Comparison of ENCODE assay signal across 23 mouse cellular contexts in genomic region chr4:119167068-119167467, GRCm38 (mm10). TPM values are rescaled to one million over a fixed set of nuclear protein-coding genes. Genes with fewer than 3 reads are reported as not detected.
A peak's percentile ranks its signal among the peaks of the same experiment; 100 is the strongest.
DNase-seq lines count a peak whose midpoint lies in the region; ATAC-seq and TF ChIP-seq lines count a peak whose summit lies in the region.
"Had no signal": no experiment of that assay in that cellular context is flagged by ENCODE, and none has a peak within 500 bp of the region (broad histone marks: within the 10 kb centered on the region; RNA-seq: fewer than 3 reads in every experiment).

No protein-coding gene starts in this region.

- intact Hi-C loops in left cerebral cortex, postnatal 14 days (cut with DNase I) = loop anchor here (1.0 to 5.0 kb wide), 2 partner anchors 35 to 162 kb away; no protein-coding TSS in a partner anchor

- no peak for TF ChIP-seq POLR2A in CH12.LX (IDR thresholded peaks at IDR 0.05; ENCODE audit: low read depth, low read length)

- TF ChIP-seq RAD21 in CH12.LX (IDR thresholded peaks at IDR 0.05; ENCODE audit: low read depth, low read length) = peak; percentile 3

- H3K4me1 ChIP-seq in liver, embryonic 14.5 days (replicated peaks; ENCODE audit: control insufficient read depth in 2 of 2, insufficient read depth in 2 of 2, low read length in 1 of 2) = no peaks in the 10 kb centered on the region
- H3K4me1 ChIP-seq in CH12.LX (ENCODE audit: control insufficient read depth in 1 of 2, insufficient read depth in 2 of 2) = no peaks in the 10 kb centered on the region
- H3K4me1 ChIP-seq in intestine, embryonic 16.5 days (ENCODE audit: control insufficient read depth, insufficient read depth, low read length) = no peaks in the 10 kb centered on the region
- H3K4me1 ChIP-seq: hindbrain, embryonic 15.5 days had no signal

- no peak for TF ChIP-seq EP300 in liver, embryonic 14.5 days (IDR thresholded peaks at IDR 0.05; ENCODE audit: low read depth)
- no peak for TF ChIP-seq EP300 in CH12.LX (IDR thresholded peaks at IDR 0.05; ENCODE audit: low read length)

- no peaks in the 10 kb centered on the region for H3K27me3 ChIP-seq in liver, embryonic 14.5 days (ENCODE audit: control insufficient read depth, insufficient read depth, low read length)
- H3K27me3 ChIP-seq in CH12.LX (replicated peaks) = no peaks in the 10 kb centered on the region
- H3K27me3 ChIP-seq in intestine, embryonic 16.5 days (replicated peaks; ENCODE audit: control insufficient read depth, insufficient read depth, low read length) = no peaks in the 10 kb centered on the region
- H3K27me3 ChIP-seq: embryonic facial prominence, embryonic 15.5 days; forebrain, embryonic 15.5 days; heart, embryonic 15.5 days; hindbrain, embryonic 15.5 days; Patski had no signal

- no peaks in the 10 kb centered on the region for H3K79me2 ChIP-seq in CH12.LX (replicated peaks; ENCODE audit: control insufficient read depth, extremely low read depth, insufficient read depth, poor library complexity, severe bottlenecking)

- no peak overlapping the region for H3K4me2 ChIP-seq in liver, embryonic 14.5 days (ENCODE audit: low read depth)
- no peak overlapping the region for H3K4me2 ChIP-seq in CH12.LX (ENCODE audit: insufficient read depth, low read depth, poor library complexity, severe bottlenecking)
- no peak overlapping the region for H3K4me2 ChIP-seq in intestine, embryonic 16.5 days (ENCODE audit: low read depth, low read length)
- H3K4me2 ChIP-seq: embryonic facial prominence, embryonic 15.5 days; forebrain, embryonic 15.5 days; heart, embryonic 11.5 days; heart, embryonic 15.5 days; hindbrain, embryonic 15.5 days had no signal

- H3K36me3 ChIP-seq in liver, embryonic 14.5 days (replicated peaks; ENCODE audit: control insufficient read depth, insufficient read depth, low read depth) = peaks cover 4% of the 10 kb centered on the region; the same call in 1 of the 2 replicates
- H3K36me3 ChIP-seq in CH12.LX (replicated peaks in 1 of 2; ENCODE audit: control insufficient read depth in 1 of 2, insufficient read depth in 1 of 2, low read length in 1 of 2) = peaks cover 15 to 35% of the 10 kb centered on the region in 2 experiments
- H3K36me3 ChIP-seq in intestine, embryonic 16.5 days (ENCODE audit: control insufficient read depth, insufficient read depth, low read length) = peaks cover 3% of the 10 kb centered on the region

- DNase-seq in liver, embryonic 14.5 days (ENCODE audit: low read depth in 3 of 3, low spot score in 3 of 3) = no peak
- no peak for DNase-seq in liver
- DNase-seq in CH12.LX (ENCODE audit: extremely low read depth) = no peak
- peak; percentile 34 for DNase-seq in R1 (ENCODE audit: low read depth, low spot score)
- no peak for DNase-seq in left cerebral cortex, postnatal 14 days (ENCODE audit: low spot score in 2 of 2)
- DNase-seq in frontal cortex, postnatal 14 days (ENCODE audit: low spot score in 2 of 2) = no peak

- H3K9me3 ChIP-seq in liver, embryonic 14.5 days (ENCODE audit: control insufficient read depth, low read length) = no peaks in the 10 kb centered on the region
- no peaks in the 10 kb centered on the region for H3K9me3 ChIP-seq in CH12.LX (replicated peaks; ENCODE audit: low read length)
- no peaks in the 10 kb centered on the region for H3K9me3 ChIP-seq in intestine, embryonic 16.5 days (ENCODE audit: control insufficient read depth, low read length)
- H3K9me3 ChIP-seq: embryonic facial prominence, embryonic 15.5 days; forebrain, embryonic 10.5 days; forebrain, embryonic 15.5 days; heart, embryonic 15.5 days; hindbrain, embryonic 15.5 days had no signal

- no peak for ATAC-seq in liver, embryonic 14.5 days (ENCODE audit: insufficient read depth)
- ATAC-seq in intestine, embryonic 16.5 days = peak; percentile 63; the same call in 1 of the 2 replicates
- ATAC-seq in megakaryocyte progenitor cell, adult 5-6 weeks (replicated peaks; ENCODE audit: poor library complexity) = no peak
- ATAC-seq: Patski had no signal

- no peak overlapping the region for H3K4me3 ChIP-seq in liver, embryonic 14.5 days (ENCODE audit: insufficient read depth in 1 of 2, low read depth in 2 of 2, low read length in 2 of 2)
- no peak overlapping the region for H3K4me3 ChIP-seq in CH12.LX (replicated peaks in 1 of 3; ENCODE audit: low read depth in 2 of 3, low read length in 2 of 3, poor library complexity in 1 of 3)
- H3K4me3 ChIP-seq in intestine, embryonic 16.5 days (ENCODE audit: low read length) = no peak overlapping the region
- H3K4me3 ChIP-seq: embryonic facial prominence, embryonic 15.5 days; erythroblast, embryonic 14.5 days; forebrain, embryonic 10.5 days; forebrain, embryonic 15.5 days; heart, adult 2 months; heart, embryonic 15.5 days; hindbrain, embryonic 15.5 days had no signal

- dilution Hi-C loops in CH12.LX (cut with MboI; ENCODE audit: extremely low pct_ligation_motif_present, extremely low pct_unique_long_range_greater_than_20kb, low sequenced_read_pairs) = no loop called here

- in situ Hi-C loops in CH12.LX (cut with MboI; ENCODE audit: low pct_ligation_motif_present, low pct_unique_long_range_greater_than_20kb, low sequenced_read_pairs) = no loop called here

- no peak overlapping the region for H3K27ac ChIP-seq in liver, embryonic 14.5 days
- no peak overlapping the region for H3K27ac ChIP-seq in CH12.LX (ENCODE audit: insufficient read depth, low read depth)
- H3K27ac ChIP-seq in intestine, embryonic 16.5 days (ENCODE audit: low read length) = no peak overlapping the region
- H3K27ac ChIP-seq: embryonic facial prominence, embryonic 15.5 days; forebrain, embryonic 10.5 days; forebrain, embryonic 15.5 days; heart, adult 2 months; heart, embryonic 15.5 days; hindbrain, embryonic 15.5 days had no signal

- peak; percentile 20; the same call in 1 of the 2 replicates for TF ChIP-seq CTCF in liver, embryonic 14.5 days (IDR thresholded peaks at IDR 0.05; ENCODE audit: low read depth)
- peak in 1 of 2 experiments; percentile 46; a peak in 2 of 4 replicates for TF ChIP-seq CTCF in CH12.LX (conservative IDR thresholded peaks at IDR 0.05 in 1 of 2, IDR thresholded peaks at IDR 0.05 in 1 of 2; ENCODE audit: low read depth in 2 of 2, low read length in 2 of 2)

- H3K9ac ChIP-seq in liver, embryonic 14.5 days (replicated peaks) = no peak overlapping the region
- no peak overlapping the region for H3K9ac ChIP-seq in CH12.LX (ENCODE audit: insufficient read depth, low read depth)
- no peak overlapping the region for H3K9ac ChIP-seq in intestine, embryonic 16.5 days (ENCODE audit: low read depth, low read length)
- H3K9ac ChIP-seq: embryonic facial prominence, embryonic 15.5 days; forebrain, embryonic 15.5 days; heart, embryonic 15.5 days; hindbrain, embryonic 15.5 days had no signal

- WGBS in liver, embryonic 14.5 days (ENCODE audit: insufficient replicate concordance) = 68% methylated on average over 4 of the region's 4 CpGs
- 76% methylated on average over 4 of the region's 4 CpGs for WGBS in intestine, embryonic 16.5 days

RNA-seq across cellular contexts. Expression of gene Zfp691, which starts 6.9 kb away (rescaled TPM):
- polyA plus RNA-seq in liver, embryonic 14.5 days (2012; rRNA removed) = 2.6 and 3.3 TPM in 2 replicates
- polyA plus RNA-seq in liver, embryonic 14.5 days (2014; fragmentation: Nextera tagmentation; extraction: Ambion mirVana) = 1.5 and 2.3 TPM in 2 replicates
- total RNA-seq in CH12.LX (2012; rRNA removed) (4.6 and 4.7 TPM in 2 replicates), CH12.LX (2014; rRNA removed) (2.3 and 3.2 TPM in 2 replicates)
- polyA plus RNA-seq in CH12.LX (2012; ENCODE audit: insufficient read length, low read depth) = 3.8 and 4.0 TPM in 2 replicates
- 4.3 and 5.0 TPM in 2 replicates for polyA plus RNA-seq in intestine, embryonic 16.5 days (2015; fragmentation: Nextera tagmentation; extraction: Ambion mirVana)
- total RNA-seq in megakaryocyte progenitor cell, adult 5-6 weeks (2015) = 3.2 and 3.5 TPM in 2 replicates
- total RNA-seq in megakaryocyte progenitor cell, adult 5-6 weeks (2017) = 2.5 and 5.2 TPM in 2 replicates
- 1 to 10 TPM; 6.2 to 8.1 TPM for total RNA-seq in left cerebral cortex, postnatal 14 days (2021)

RNA-seq across cellular contexts. Expression of gene Ermap, which starts 22.7 kb away (rescaled TPM):
- 158 and 191 TPM in 2 replicates for polyA plus RNA-seq in liver, embryonic 14.5 days (2012; rRNA removed)
- 300 and 349 TPM in 2 replicates for polyA plus RNA-seq in liver, embryonic 14.5 days (2014; fragmentation: Nextera tagmentation; extraction: Ambion mirVana)
- total RNA-seq in CH12.LX (2012; rRNA removed) = not detected in 2 replicates
- total RNA-seq in CH12.LX (2014; rRNA removed) = not detected in 2 replicates
- polyA plus RNA-seq in CH12.LX (2012; ENCODE audit: insufficient read length, low read depth) = 0.23 TPM in 1 of 2 replicates, not detected in the other
- polyA plus RNA-seq in intestine, embryonic 16.5 days (2015; fragmentation: Nextera tagmentation; extraction: Ambion mirVana) = 2.4 and 4.7 TPM in 2 replicates
- 25.4 and 48.3 TPM in 2 replicates for total RNA-seq in megakaryocyte progenitor cell, adult 5-6 weeks (2015)
- 13.3 and 34.2 TPM in 2 replicates for total RNA-seq in megakaryocyte progenitor cell, adult 5-6 weeks (2017)
- under 1 TPM; 0.15 to 0.27 TPM for total RNA-seq in left cerebral cortex, postnatal 14 days (2021)
- total RNA-seq: gastrocnemius, adult 18-20 months had no signal
- polyA plus RNA-seq: Patski had no signal

RNA-seq across cellular contexts. Expression of gene Svbp, which starts 28.0 kb away (rescaled TPM):
- polyA plus RNA-seq in liver, embryonic 14.5 days (2012; rRNA removed) = 38.5 and 51.2 TPM in 2 replicates
- polyA plus RNA-seq in liver, embryonic 14.5 days (2014; fragmentation: Nextera tagmentation; extraction: Ambion mirVana) = 116 and 123 TPM in 2 replicates
- 15.8 and 16.2 TPM in 2 replicates for total RNA-seq in CH12.LX (2012; rRNA removed)
- total RNA-seq in CH12.LX (2014; rRNA removed) = 15.5 and 15.7 TPM in 2 replicates
- polyA plus RNA-seq in CH12.LX (2012; ENCODE audit: insufficient read length, low read depth) = 21.8 and 23.5 TPM in 2 replicates
- 92.4 and 100 TPM in 2 replicates for polyA plus RNA-seq in intestine, embryonic 16.5 days (2015; fragmentation: Nextera tagmentation; extraction: Ambion mirVana)
- total RNA-seq in megakaryocyte progenitor cell, adult 5-6 weeks (2015) = 37.3 and 44.8 TPM in 2 replicates
- total RNA-seq in megakaryocyte progenitor cell, adult 5-6 weeks (2017) = 17.3 and 43.0 TPM in 2 replicates
- total RNA-seq in left cerebral cortex, postnatal 14 days (2021) = 10 to 100 TPM; 19.7 to 22.1 TPM

RNA-seq across cellular contexts. Expression of gene Tmem269, which starts 50.9 kb away (rescaled TPM):
- polyA plus RNA-seq in liver, embryonic 14.5 days (2012; rRNA removed) = 0.05 TPM in 1 of 2 replicates, not detected in the other
- not detected in 2 replicates for polyA plus RNA-seq in liver, embryonic 14.5 days (2014; fragmentation: Nextera tagmentation; extraction: Ambion mirVana)
- total RNA-seq in CH12.LX (2012; rRNA removed) (not detected in 2 replicates), CH12.LX (2014; rRNA removed) (0.16 TPM in 1 of 2 replicates, not detected in the other)
- polyA plus RNA-seq in CH12.LX (2012; ENCODE audit: insufficient read length, low read depth) = 0.18 TPM in 1 of 2 replicates, not detected in the other
- polyA plus RNA-seq in intestine, embryonic 16.5 days (2015; fragmentation: Nextera tagmentation; extraction: Ambion mirVana) = not detected in 2 replicates
- not detected in 2 replicates for total RNA-seq in megakaryocyte progenitor cell, adult 5-6 weeks (2015)
- not detected in 2 replicates for total RNA-seq in megakaryocyte progenitor cell, adult 5-6 weeks (2017)
- total RNA-seq in left cerebral cortex, postnatal 14 days (2021) = under 1 TPM; 0.48 to 0.55 TPM
- total RNA-seq: adrenal gland, postnatal 36 days; gastrocnemius, adult 18-20 months; gastrocnemius, postnatal 14 days; heart, adult 2 months; heart, postnatal 25 days had no signal
- polyA plus RNA-seq: embryonic facial prominence, embryonic 11.5 days; erythroblast, embryonic 14.5 days; forebrain, embryonic 10.5 days; heart, embryonic 11.5 days; hindbrain, embryonic 11.5 days; Patski had no signal

RNA-seq across cellular contexts. Expression of gene Slc2a1, which starts 58.6 kb away (rescaled TPM):
- polyA plus RNA-seq in liver, embryonic 14.5 days (2012; rRNA removed) = 173 and 192 TPM in 2 replicates
- 259 and 296 TPM in 2 replicates for polyA plus RNA-seq in liver, embryonic 14.5 days (2014; fragmentation: Nextera tagmentation; extraction: Ambion mirVana)
- total RNA-seq in CH12.LX (2012; rRNA removed) = 26.8 and 46.2 TPM in 2 replicates
- 55.3 and 64.9 TPM in 2 replicates for total RNA-seq in CH12.LX (2014; rRNA removed)
- polyA plus RNA-seq in CH12.LX (2012; ENCODE audit: insufficient read length, low read depth) = 30.5 and 33.4 TPM in 2 replicates
- 149 and 156 TPM in 2 replicates for polyA plus RNA-seq in intestine, embryonic 16.5 days (2015; fragmentation: Nextera tagmentation; extraction: Ambion mirVana)
- 7.7 and 11.5 TPM in 2 replicates for total RNA-seq in megakaryocyte progenitor cell, adult 5-6 weeks (2015)
- total RNA-seq in megakaryocyte progenitor cell, adult 5-6 weeks (2017) = 7.4 and 8.6 TPM in 2 replicates
- total RNA-seq in left cerebral cortex, postnatal 14 days (2021) = 100 to 1,000 TPM in 1 of 2 experiments, 10 to 100 TPM in 1; 72.3 to 110 TPM

Comparison
In these comparisons a context has a peak if more than half of its experiments do, and no peak if none do; other contexts are left out.
1. RNA of gene Ermap, which starts 22.7 kb away (total RNA-seq): 13.3 to 48.3 TPM in megakaryocyte progenitor cell, adult 5-6 weeks; 0.15 to 0.27 TPM in left cerebral cortex, postnatal 14 days and not detected in CH12.LX; every median in the first group is over 10 times any median in the second.